Mouse (Mus musculus) fat pad, adult 2 months (tissue): ENCODE results near the gene Gramd4.
"Not testable (repeated sequence)": the region's sequence is repeated elsewhere in the genome, so short reads cannot be mapped to it uniquely, and the experiment has no call there.

Source experiments
- DNase-seq: peaks from one replicate; pipeline ENCODE4 v3.0.0-alpha.2; 2011; ENCODE audit warnings: low read depth, low spot score; ENCODE audit errors: extremely low read depth

Gene Gramd4

GRCm38 (mm10) chr15:86177703-86178251 is 120.3 kb downstream of the Gramd4 start:
- DNase-seq, result not testable (repeated sequence)

- DNase-seq, result no peak
These were observed 121.1 kb downstream of the Gramd4 start for GRCm38 (mm10) chr15:86178594-86178993.

DNA sequence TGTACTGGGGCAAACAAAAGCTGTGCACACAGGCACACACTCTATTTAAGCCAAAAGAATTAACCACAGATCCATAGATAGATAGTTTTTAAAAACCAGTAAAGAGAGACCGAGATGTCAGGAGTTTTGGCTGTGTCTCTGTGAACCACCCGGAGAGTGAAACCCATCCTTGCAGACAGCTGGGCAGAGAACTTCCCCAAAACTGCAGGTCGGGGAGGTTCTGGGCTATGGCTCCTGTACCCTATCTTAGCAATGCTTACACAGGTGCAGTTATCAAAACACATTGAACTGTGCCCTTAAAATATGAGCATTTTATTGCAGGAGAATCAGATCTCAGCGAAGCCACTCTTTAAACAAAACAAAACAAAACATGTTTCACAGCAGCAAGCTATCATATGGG is 122.9 kb downstream of the Gramd4 start:
- DNase-seq, result no peak

DNA sequence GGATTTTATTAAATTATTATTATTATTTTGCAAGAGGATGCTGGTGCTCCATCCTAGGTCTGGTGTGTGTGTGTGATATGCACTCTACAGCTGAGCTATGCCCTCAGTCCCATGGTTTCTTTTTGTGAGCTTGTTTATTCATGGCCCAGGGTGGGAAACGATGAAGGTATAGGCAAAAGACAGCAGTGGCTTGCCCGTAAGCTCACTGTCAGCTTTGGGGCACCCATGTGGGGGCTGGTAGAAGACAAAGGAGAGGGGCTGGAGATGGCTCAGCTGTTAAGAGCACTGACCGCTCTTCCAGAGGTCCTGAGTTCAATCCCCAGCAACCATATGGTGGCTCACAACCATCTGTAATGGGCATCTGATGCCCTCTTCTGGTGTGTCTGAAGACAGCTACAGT is 123.8 kb downstream of the Gramd4 start:
- not testable (repeated sequence) for DNase-seq

- no peak for DNase-seq
These were observed 124.5 kb downstream of the Gramd4 start for GRCm38 (mm10) chr15:86181941-86182439.

- no peak for DNase-seq
These were observed 125.2 kb downstream of the Gramd4 start for GRCm38 (mm10) chr15:86182646-86183045.

GRCm38 (mm10) chr15:86183484-86183883 is 126.0 kb downstream of the Gramd4 start:
- DNase-seq, result no peak

- DNase-seq, result no peak
These were observed 126.6 kb downstream of the Gramd4 start for GRCm38 (mm10) chr15:86184071-86184470.

DNA sequence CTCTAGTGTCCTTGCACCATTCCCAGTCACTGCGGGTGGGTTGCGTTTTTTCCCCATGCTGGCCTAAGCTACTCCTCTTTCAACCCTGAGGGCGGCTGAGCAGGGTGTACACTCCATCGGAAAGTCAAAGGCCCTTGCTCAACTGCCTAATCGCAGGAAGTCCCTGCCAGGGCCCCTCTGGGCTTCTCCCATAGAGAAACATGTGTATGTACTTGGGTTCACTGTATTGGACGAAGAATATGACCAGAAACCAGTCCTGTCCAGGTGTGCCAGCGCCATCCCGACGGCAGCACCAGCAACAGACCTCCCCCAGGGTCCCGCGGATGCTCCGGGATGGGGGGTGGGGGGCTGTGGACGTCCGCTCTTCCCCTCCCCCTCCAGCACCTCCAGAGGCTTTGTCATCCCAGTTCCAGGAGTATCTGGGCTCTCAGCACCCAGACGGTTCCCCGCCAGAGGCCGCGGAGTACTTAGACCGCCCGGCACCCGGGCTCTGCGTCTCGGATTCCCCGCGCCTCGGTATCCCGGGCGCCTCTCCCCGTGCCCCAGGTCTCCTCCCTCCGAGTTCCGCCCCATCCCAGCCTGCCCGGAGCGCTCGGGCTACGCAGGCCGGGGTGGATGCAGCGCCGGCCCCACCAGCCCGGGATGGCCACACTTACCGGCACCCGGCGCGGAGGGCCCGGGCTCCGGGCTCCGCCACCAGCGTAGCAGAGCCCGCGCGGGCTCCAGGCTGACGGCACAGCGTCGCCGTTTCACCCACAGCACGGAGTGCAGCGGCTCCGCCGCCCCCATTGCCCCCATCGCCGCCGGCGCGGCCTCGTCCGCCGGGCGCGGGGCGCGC is 127.6 kb downstream of the Gramd4 start:
- no peak for DNase-seq

- no peak for DNase-seq
These were observed 128.4 kb downstream of the Gramd4 start, which contains the start of gene Cerk for GRCm38 (mm10) chr15:86185689-86186569. Gene Cerk, minus strand, starts transcription at chr15:86186141.

- DNase-seq, result no peak
These were observed 129.2 kb downstream of the Gramd4 start for GRCm38 (mm10) chr15:86186686-86187085.
